Mouse (Mus musculus) hindbrain, embryonic 10.5 days (tissue): ENCODE results near the gene Sv2a. TPM values are rescaled to one million over a fixed set of nuclear protein-coding genes. Genes with fewer than 3 reads are reported as not detected.
"Not testable (repeated sequence)": the region's sequence is repeated elsewhere in the genome, so short reads cannot be mapped to it uniquely, and the experiment has no call there.

ENCODE experiments used
- DNase-seq: peaks from one replicate; pipeline ENCODE4 v3.0.0-alpha.2; 2017; ENCODE audit warnings: low spot score
- H3K27ac ChIP-seq: fragments of 300-500 bp; sonication (generic); 2 replicates; pipeline ENCODE4 v1.5.1; 2016; ENCODE audit warnings: mild to moderate bottlenecking, moderate library complexity
- H3K27me3 ChIP-seq: fragments of 300-500 bp; sonication (generic); 2 replicates; pipeline ENCODE4 v1.6.1; 2016; ENCODE audit warnings: mild to moderate bottlenecking; ENCODE audit not compliant: poor library complexity, insufficient read depth, severe bottlenecking
- H3K36me3 ChIP-seq: fragments of 300-500 bp; sonication (generic); 2 replicates; pipeline ENCODE4 v1.6.1; 2016; ENCODE audit warnings: mild to moderate bottlenecking, moderate library complexity
- H3K4me1 ChIP-seq: fragments of 300-500 bp; sonication (generic); replicated peaks from 2 replicates; pipeline ENCODE4 v1.6.1; 2016; ENCODE audit warnings: mild to moderate bottlenecking
- H3K4me3 ChIP-seq: fragments of 300-500 bp; sonication (generic); 2 replicates; pipeline ENCODE4 v1.5.1; 2016; ENCODE audit warnings: mild to moderate bottlenecking, moderate library complexity
- H3K9me3 ChIP-seq: fragments of 300-500 bp; sonication (generic); 2 replicates; pipeline ENCODE4 v1.6.1; 2016; ENCODE audit warnings: mild to moderate bottlenecking, moderate library complexity
- WGBS: fragments of 180-500 bp; shearing (Covaris S2); methylation state at CpG from one replicate; pipeline ENCODE4 v1.1.7; 2016; 5-methylcytosine and 5-hydroxymethylcytosine counted together
- polyA plus RNA-seq: library from polyadenylated mRNA; unstranded; fragments of >200 nt; fragmentation: Nextera tagmentation; extraction: Ambion mirVana; gene quantifications from 2 replicates; pipeline ENCODE4 v1.2.1, GENCODE M21; 2016

The Sv2a gene
- polyA plus RNA-seq, 1 experiment from 2014 or later, result 15.3 TPM

GRCm38 (mm10) chr3:96209242-96209641 lies 28.3 kb downstream of the Sv2a start:
- 23% methylated on average over 15 of the region's 15 CpGs for WGBS
- no peaks in the 10 kb centered on the region for H3K27me3 ChIP-seq
- no peak overlapping the region for H3K27ac ChIP-seq
- peak; percentile 20 for DNase-seq
- no peak overlapping the region; the same call in 1 of the 2 replicates for H3K4me3 ChIP-seq
- no peaks in the 10 kb centered on the region for H3K9me3 ChIP-seq
- H3K4me1 ChIP-seq, result peaks cover 6% of the 10 kb centered on the region
- H3K36me3 ChIP-seq, result no peaks in the 10 kb centered on the region

- H3K4me1 ChIP-seq, result peaks cover 53% of the 10 kb centered on the region
- H3K36me3 ChIP-seq, result no peaks in the 10 kb centered on the region
- peaks cover 4% of the 10 kb centered on the region; the same call in 1 of the 2 replicates for H3K27me3 ChIP-seq
- H3K9me3 ChIP-seq, result no peaks in the 10 kb centered on the region
- peak overlapping the region; percentile 97 for H3K27ac ChIP-seq
- under 1% methylated on average over 12 of the region's 12 CpGs for WGBS
- peak overlapping the region; percentile 68 for H3K4me3 ChIP-seq
- DNase-seq, result peak; percentile 49
Measured at GRCm38 (mm10) chr3:96219191-96219641, 38.3 kb downstream of the Sv2a start.

GRCm38 (mm10) chr3:96219661-96220130 lies 38.7 kb downstream of the Sv2a start, which contains the start of the genes Bola1 and Hist2h2ab:
TSS of gene Bola1 (minus strand) at chr3:96219709.
TSS of gene Hist2h2ab (plus strand) at chr3:96219865.
- Histone ChIP-seq H3K27me3 (peaks cover 4% of the 10 kb centered on the region; the same call in 1 of the 2 replicates), H3K36me3 (no peaks in the 10 kb centered on the region), H3K27ac (peak within 1 kb of the TSS; percentile 97), H3K9me3 (no peaks in the 10 kb centered on the region), H3K4me1 (peaks cover 55% of the 10 kb centered on the region), H3K4me3 (peak within 1 kb of the TSS; percentile 68)
- WGBS, result under 1% methylated on average over 37 of the region's 37 CpGs
- peak; percentile 75 for DNase-seq

- H3K9me3 ChIP-seq, H3K36me3 ChIP-seq, H3K27me3 ChIP-seq: not testable (repeated sequence)
- H3K27ac ChIP-seq, result peak overlapping the region; percentile 97
- under 1% methylated on average over 38 of the region's 47 CpGs for WGBS
- peaks cover 60% of the 10 kb centered on the region for H3K4me1 ChIP-seq
- peak; percentile 50 for DNase-seq
- peak overlapping the region; percentile 68 for H3K4me3 ChIP-seq
Measured at GRCm38 (mm10) chr3:96220131-96220764, 39.3 kb downstream of the Sv2a start.

GRCm38 (mm10) chr3:96220765-96221639 lies 40.1 kb downstream of the Sv2a start, which contains the start of the genes Hist2h2ac and Hist2h2be:
TSS of gene Hist2h2ac (minus strand) at chr3:96220880.
TSS of gene Hist2h2be (plus strand) at chr3:96221119.
- Histone ChIP-seq H3K27ac (peak within 1 kb of the TSS; percentile 97), H3K27me3 (no peaks in the 10 kb centered on the region), H3K4me1 (peaks cover 64% of the 10 kb centered on the region), H3K4me3 (peak within 1 kb of the TSS; percentile 68), H3K36me3 (no peaks in the 10 kb centered on the region), H3K9me3 (no peaks in the 10 kb centered on the region)
- under 1% methylated on average over 43 of the region's 43 CpGs for WGBS
- DNase-seq, result peak; percentile 82

GRCm38 (mm10) chr3:96221640-96222038 lies 40.7 kb downstream of the Sv2a start:
- H3K4me1 ChIP-seq, result peaks cover 62% of the 10 kb centered on the region
- DNase-seq, result peak; percentile 19
- no peaks in the 10 kb centered on the region for H3K9me3 ChIP-seq
- no peaks in the 10 kb centered on the region for H3K36me3 ChIP-seq
- no peaks in the 10 kb centered on the region for H3K27me3 ChIP-seq
- 19% methylated on average over 9 of the region's 9 CpGs for WGBS
- peak overlapping the region; percentile 97 for H3K27ac ChIP-seq
- peak overlapping the region; percentile 68 for H3K4me3 ChIP-seq

GRCm38 (mm10) chr3:96222774-96223173 lies 41.8 kb downstream of the Sv2a start:
- Histone ChIP-seq H3K36me3 (no peaks in the 10 kb centered on the region), H3K9me3 (no peaks in the 10 kb centered on the region), H3K27ac (0 out of 2 replicates have a peak overlapping the region, but pooled peaks have one; percentile 35), H3K4me1 (peaks cover 69% of the 10 kb centered on the region), H3K27me3 (no peaks in the 10 kb centered on the region), H3K4me3 (peak overlapping the region; percentile 68)
- 92% methylated on average over 4 of the region's 4 CpGs for WGBS
- no peak for DNase-seq

- no peak for DNase-seq
- H3K4me3 ChIP-seq, result peak overlapping the region; percentile 24; the same call in 1 of the 2 replicates
- WGBS, result 22% methylated on average over 2 of the region's 2 CpGs
- H3K9me3 ChIP-seq, result no peaks in the 10 kb centered on the region
- H3K4me1 ChIP-seq, result peaks cover 58% of the 10 kb centered on the region
- H3K27ac ChIP-seq, result peak overlapping the region; percentile 9; the same call in 1 of the 2 replicates
- no peaks in the 10 kb centered on the region for H3K27me3 ChIP-seq
- no peaks in the 10 kb centered on the region for H3K36me3 ChIP-seq
Measured at GRCm38 (mm10) chr3:96225421-96225820, 44.5 kb downstream of the Sv2a start.

- WGBS, result 71% methylated on average over 8 of the region's 8 CpGs
- no peak for DNase-seq
- no peaks in the 10 kb centered on the region for H3K36me3 ChIP-seq
- H3K9me3 ChIP-seq, result no peaks in the 10 kb centered on the region
- peaks cover 48% of the 10 kb centered on the region for H3K4me1 ChIP-seq
- no peak overlapping the region for H3K27ac ChIP-seq
- no peak overlapping the region for H3K4me3 ChIP-seq
- no peaks in the 10 kb centered on the region for H3K27me3 ChIP-seq
Measured at GRCm38 (mm10) chr3:96226695-96227648, 46.0 kb downstream of the Sv2a start.

- no peak overlapping the region for H3K27ac ChIP-seq
- no peak for DNase-seq
- no peaks in the 10 kb centered on the region for H3K9me3 ChIP-seq
- WGBS, result 63% methylated on average over 2 of the region's 2 CpGs
- H3K36me3 ChIP-seq, result no peaks in the 10 kb centered on the region
- H3K4me1 ChIP-seq, result peaks cover 31% of the 10 kb centered on the region
- no peak overlapping the region for H3K4me3 ChIP-seq
- H3K27me3 ChIP-seq, result no peaks in the 10 kb centered on the region
Measured at GRCm38 (mm10) chr3:96228828-96229227, 47.9 kb downstream of the Sv2a start.

- Histone ChIP-seq H3K4me3 (no peak overlapping the region), H3K36me3 (no peaks in the 10 kb centered on the region), H3K27ac (no peak overlapping the region), H3K9me3 (no peaks in the 10 kb centered on the region), H3K4me1 (peaks cover 18% of the 10 kb centered on the region), H3K27me3 (no peaks in the 10 kb centered on the region)
- no peak for DNase-seq
- WGBS, result 84% methylated on average over 2 of the region's 2 CpGs
Measured at GRCm38 (mm10) chr3:96230404-96230803, 49.5 kb downstream of the Sv2a start.
